Mouse (Mus musculus): ENCODE results near the gene Setd1b.

Setd1b gene

GRCm38 (mm10) chr5:123140694-123141554 lies 1.1 kb upstream of the Setd1b start:
- DNase-seq, result peak; percentile 89 to 95

- DNase-seq, result peak; percentile 70 to 79
These were observed 335 bp upstream of the Setd1b start for GRCm38 (mm10) chr5:123141555-123142160.

- peak; percentile 60 to 71 for DNase-seq
These were observed 1.4 kb downstream of the Setd1b start for GRCm38 (mm10) chr5:123143251-123143970.

GRCm38 (mm10) chr5:123143971-123144745 lies 2.2 kb downstream of the Setd1b start:
- no peak for DNase-seq

- DNase-seq, result no peak
These were observed 3.0 kb downstream of the Setd1b start for GRCm38 (mm10) chr5:123144746-123145590.

- no peak for DNase-seq
These were observed 4.4 kb downstream of the Setd1b start for GRCm38 (mm10) chr5:123146357-123146756.

- DNase-seq, result no peak
These were observed 5.6 kb downstream of the Setd1b start for GRCm38 (mm10) chr5:123147569-123147968.

- no peak for DNase-seq
These were observed 6.2 kb downstream of the Setd1b start for GRCm38 (mm10) chr5:123148073-123148722.

- peak; percentile 95 to 96 for DNase-seq
These were observed 7.7 kb downstream of the Setd1b start for GRCm38 (mm10) chr5:123149451-123150400.

GRCm38 (mm10) chr5:123150641-123151040 lies 8.6 kb downstream of the Setd1b start:
- no peak for DNase-seq

GRCm38 (mm10) chr5:123151077-123151476 lies 9.1 kb downstream of the Setd1b start:
- peak; percentile 52 to 64 for DNase-seq

- DNase-seq, result no peak
These were observed 9.8 kb downstream of the Setd1b start for GRCm38 (mm10) chr5:123151707-123152362.

- DNase-seq, result no peak
These were observed 10.9 kb downstream of the Setd1b start for GRCm38 (mm10) chr5:123152901-123153300.

GRCm38 (mm10) chr5:123155425-123155824 lies 13.4 kb downstream of the Setd1b start:
- peak; percentile 77 to 86 for DNase-seq

GRCm38 (mm10) chr5:123156763-123157162 lies 14.8 kb downstream of the Setd1b start:
- no peak for DNase-seq

- DNase-seq, result no peak
These were observed 16.0 kb downstream of the Setd1b start for GRCm38 (mm10) chr5:123157972-123158371.

- DNase-seq, result no peak
These were observed 17.5 kb downstream of the Setd1b start for GRCm38 (mm10) chr5:123159446-123159845.

- DNase-seq, result no peak
These were observed 17.9 kb downstream of the Setd1b start for GRCm38 (mm10) chr5:123159866-123160265.

GRCm38 (mm10) chr5:123160341-123160740 lies 18.3 kb downstream of the Setd1b start:
- DNase-seq, result no peak
